29 mouse cellular contexts compared by ENCODE assay signal in the genomic region with DNA sequence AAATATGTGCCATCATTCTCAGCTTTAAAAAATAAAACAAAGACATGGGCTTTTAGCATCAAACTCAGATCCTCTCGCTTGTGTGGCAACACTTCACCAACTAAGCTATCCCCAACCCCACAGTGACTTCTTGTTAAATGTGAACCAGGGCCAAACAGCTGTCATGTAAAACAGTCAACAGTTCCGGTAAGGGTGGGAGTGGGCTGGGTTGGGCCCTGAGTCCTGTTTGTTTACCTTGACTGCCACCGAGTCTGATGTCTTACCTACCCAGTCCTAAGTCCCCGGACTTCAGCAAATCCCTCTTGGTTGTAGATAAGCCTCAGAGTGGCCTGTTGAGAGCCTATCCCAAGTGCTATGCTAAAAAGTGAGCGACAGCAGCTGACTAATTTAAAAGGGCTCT. TPM values are rescaled to one million over a fixed set of nuclear protein-coding genes. Genes with fewer than 3 reads are reported as not detected.
DNase-seq lines count a peak whose midpoint lies in the region; ATAC-seq and TF ChIP-seq lines count a peak whose summit lies in the region.
"Had no signal": no experiment of that assay in that cellular context is flagged by ENCODE, and none has a peak within 500 bp of the region (broad histone marks: within the 10 kb centered on the region; RNA-seq: fewer than 3 reads in every experiment).

No protein-coding gene starts in this region.

- H3K4me1 ChIP-seq in liver, embryonic 12.5 days: peaks cover 15% of the 10 kb centered on the region
- H3K4me1 ChIP-seq in liver, postnatal 0 days (ENCODE audit: insufficient read depth): no peaks in the 10 kb centered on the region
- no peaks in the 10 kb centered on the region for H3K4me1 ChIP-seq in midbrain, embryonic 11.5 days (ENCODE audit: control insufficient read depth, insufficient read depth, low read length)
- no peaks in the 10 kb centered on the region for H3K4me1 ChIP-seq in midbrain, embryonic 15.5 days
- H3K4me1 ChIP-seq: embryonic facial prominence, embryonic 13.5 days; forebrain, embryonic 12.5 days; forebrain, embryonic 15.5 days; heart, embryonic 12.5 days; heart, embryonic 15.5 days had no signal

- no peak for DNase-seq in liver, postnatal 0 days
- DNase-seq in midbrain, embryonic 11.5 days (ENCODE audit: low spot score, missing footprints): peak; percentile 71
- peak; percentile 55 for DNase-seq in ZHBTc4 (ENCODE audit: low read depth, low spot score)
- DNase-seq in testis, postnatal 14 days (ENCODE audit: low spot score): no peak
- no peak for DNase-seq in heart, postnatal 14 days
- DNase-seq: adrenal gland, adult 2 months; adrenal gland, postnatal 14 days; cerebellum, adult 11 months; cerebellum, adult 2 months; cerebellum, adult 9-11 months; cerebellum, postnatal 25 days; embryo, embryonic 11 days; gastrocnemius, postnatal 25 days; heart, adult 18-20 months; heart, postnatal 10 days; heart, postnatal 4 days had no signal

- no peaks in the 10 kb centered on the region for H3K9me3 ChIP-seq in liver, embryonic 12.5 days (replicated peaks)
- no peaks in the 10 kb centered on the region for H3K9me3 ChIP-seq in liver, postnatal 0 days (ENCODE audit: low read length)
- H3K9me3 ChIP-seq in midbrain, embryonic 11.5 days (ENCODE audit: control insufficient read depth, low read length): no peaks in the 10 kb centered on the region
- H3K9me3 ChIP-seq in midbrain, embryonic 15.5 days: no peaks in the 10 kb centered on the region
- H3K9me3 ChIP-seq: embryonic facial prominence, embryonic 10.5 days; embryonic facial prominence, embryonic 13.5 days; forebrain, embryonic 12.5 days; forebrain, embryonic 15.5 days; heart, embryonic 12.5 days; heart, embryonic 15.5 days had no signal

- H3K27ac ChIP-seq in liver, embryonic 12.5 days: 0 out of 2 replicates have a peak overlapping the region, but pooled peaks have one; percentile 46
- H3K27ac ChIP-seq in liver, postnatal 0 days (ENCODE audit: low read depth): no peak overlapping the region
- no peak overlapping the region for H3K27ac ChIP-seq in midbrain, embryonic 11.5 days (ENCODE audit: low read depth, low read length)
- no peak overlapping the region for H3K27ac ChIP-seq in midbrain, embryonic 15.5 days
- H3K27ac ChIP-seq: embryonic facial prominence, embryonic 10.5 days; embryonic facial prominence, embryonic 13.5 days; forebrain, embryonic 12.5 days; forebrain, embryonic 15.5 days; heart, embryonic 15.5 days; hindbrain, embryonic 14.5 days had no signal

- no peak for ATAC-seq in liver, embryonic 12.5 days
- ATAC-seq in liver, postnatal 0 days: no peak
- no peak for ATAC-seq in midbrain, embryonic 11.5 days (ENCODE audit: low FRiP score)
- no peak for ATAC-seq in midbrain, embryonic 15.5 days (replicated peaks)
- ATAC-seq: forebrain, embryonic 15.5 days had no signal

- no peak for TF ChIP-seq EP300 in liver, postnatal 0 days (IDR thresholded peaks at IDR 0.05; ENCODE audit: low read depth)

- H3K36me3 ChIP-seq in liver, embryonic 12.5 days: peaks cover 70% of the 10 kb centered on the region
- H3K36me3 ChIP-seq in liver, postnatal 0 days (replicated peaks; ENCODE audit: insufficient read depth, low read length): peaks cover 45% of the 10 kb centered on the region
- peaks cover 27% of the 10 kb centered on the region for H3K36me3 ChIP-seq in midbrain, embryonic 11.5 days (ENCODE audit: control insufficient read depth, insufficient read depth, low read length)
- peaks cover 35% of the 10 kb centered on the region for H3K36me3 ChIP-seq in midbrain, embryonic 15.5 days (replicated peaks)

- H3K4me2 ChIP-seq in liver, embryonic 12.5 days: no peak overlapping the region
- H3K4me2 ChIP-seq in liver, postnatal 0 days (ENCODE audit: low read depth, low read length): no peak overlapping the region
- no peak overlapping the region for H3K4me2 ChIP-seq in midbrain, embryonic 11.5 days
- H3K4me2 ChIP-seq in midbrain, embryonic 15.5 days: no peak overlapping the region
- H3K4me2 ChIP-seq: embryonic facial prominence, embryonic 13.5 days; forebrain, embryonic 12.5 days; forebrain, embryonic 15.5 days; heart, embryonic 12.5 days; heart, embryonic 15.5 days; hindbrain, embryonic 14.5 days had no signal

- TF ChIP-seq CTCF in liver, postnatal 0 days (IDR thresholded peaks at IDR 0.05; ENCODE audit: low read depth): no peak

- WGBS in liver, embryonic 12.5 days (ENCODE audit: insufficient replicate concordance): 86% methylated on average over 5 of the region's 5 CpGs
- 79% methylated on average over 5 of the region's 5 CpGs for WGBS in liver, postnatal 0 days (ENCODE audit: insufficient replicate concordance)
- WGBS in midbrain, embryonic 11.5 days: 87% methylated on average over 5 of the region's 5 CpGs
- WGBS in midbrain, embryonic 15.5 days: 93% methylated on average over 5 of the region's 5 CpGs

- no peak overlapping the region for H3K4me3 ChIP-seq in liver, embryonic 12.5 days
- H3K4me3 ChIP-seq in liver, postnatal 0 days (ENCODE audit: low read depth, low read length): no peak overlapping the region
- H3K4me3 ChIP-seq in midbrain, embryonic 11.5 days (ENCODE audit: low read depth, low read length): no peak overlapping the region
- H3K4me3 ChIP-seq in midbrain, embryonic 15.5 days: no peak overlapping the region
- H3K4me3 ChIP-seq: embryonic facial prominence, embryonic 10.5 days; embryonic facial prominence, embryonic 13.5 days; erythroblast, embryonic 14.5 days; forebrain, embryonic 12.5 days; forebrain, embryonic 15.5 days; heart, embryonic 12.5 days; heart, embryonic 15.5 days had no signal

- no peak overlapping the region for H3K9ac ChIP-seq in liver, embryonic 12.5 days
- no peak overlapping the region for H3K9ac ChIP-seq in liver, postnatal 0 days (replicated peaks)
- no peak overlapping the region for H3K9ac ChIP-seq in midbrain, embryonic 11.5 days (ENCODE audit: low read length)
- no peak overlapping the region for H3K9ac ChIP-seq in midbrain, embryonic 15.5 days
- H3K9ac ChIP-seq: embryonic facial prominence, embryonic 13.5 days; forebrain, embryonic 12.5 days; forebrain, embryonic 15.5 days; heart, embryonic 12.5 days; heart, embryonic 15.5 days; hindbrain, embryonic 14.5 days had no signal

- intact Hi-C loops in heart, postnatal 14 days (cut with DNase I): no loop called here

- H3K27me3 ChIP-seq in liver, embryonic 12.5 days (replicated peaks): no peaks in the 10 kb centered on the region
- no peaks in the 10 kb centered on the region for H3K27me3 ChIP-seq in liver, postnatal 0 days (ENCODE audit: insufficient read depth, low read length)
- H3K27me3 ChIP-seq in midbrain, embryonic 11.5 days (ENCODE audit: control insufficient read depth, insufficient read depth, low read length): no peaks in the 10 kb centered on the region
- H3K27me3 ChIP-seq in midbrain, embryonic 15.5 days (replicated peaks): no peaks in the 10 kb centered on the region
- H3K27me3 ChIP-seq: embryonic facial prominence, embryonic 13.5 days; forebrain, embryonic 12.5 days; forebrain, embryonic 15.5 days; heart, embryonic 12.5 days; heart, embryonic 15.5 days had no signal

RNA-seq across cellular contexts. Expression of a gene that starts 13.8 kb away (rescaled TPM):
- polyA plus RNA-seq in liver, embryonic 12.5 days (2016; fragmentation: Nextera tagmentation; extraction: Ambion mirVana): 0.58 TPM in 1 of 2 replicates, not detected in the other
- polyA plus RNA-seq in liver, postnatal 0 days (2015; fragmentation: Nextera tagmentation; extraction: Ambion mirVana): 0.65 and 1.2 TPM in 2 replicates
- not detected in 2 replicates for polyA plus RNA-seq in midbrain, embryonic 11.5 days (2014; fragmentation: Nextera tagmentation; extraction: Ambion mirVana)
- not detected in 2 replicates for polyA plus RNA-seq in midbrain, embryonic 15.5 days (2015; fragmentation: Nextera tagmentation; extraction: Ambion mirVana)
- under 1 TPM in 1 of 2 experiments, not detected in 1; 0.90 TPM for total RNA-seq in heart, postnatal 14 days (2021)
- total RNA-seq: ES-E14; gastrocnemius, adult 8-10 months; gastrocnemius, postnatal 25 days; heart, adult 18-20 months had no signal
- polyA plus RNA-seq: embryonic facial prominence, embryonic 10.5 days; embryonic facial prominence, embryonic 13.5 days; erythroblast, embryonic 14.5 days; forebrain, embryonic 12.5 days; forebrain, embryonic 15.5 days; hindbrain, embryonic 11.5 days; hindbrain, embryonic 14.5 days had no signal

RNA-seq across cellular contexts. Expression of a gene that starts 14.4 kb away (rescaled TPM):
- 185 and 192 TPM in 2 replicates for polyA plus RNA-seq in liver, embryonic 12.5 days (2016; fragmentation: Nextera tagmentation; extraction: Ambion mirVana)
- 128 and 136 TPM in 2 replicates for polyA plus RNA-seq in liver, postnatal 0 days (2015; fragmentation: Nextera tagmentation; extraction: Ambion mirVana)
- 233 and 247 TPM in 2 replicates for polyA plus RNA-seq in midbrain, embryonic 11.5 days (2014; fragmentation: Nextera tagmentation; extraction: Ambion mirVana)
- polyA plus RNA-seq in midbrain, embryonic 15.5 days (2015; fragmentation: Nextera tagmentation; extraction: Ambion mirVana): 173 and 181 TPM in 2 replicates
- 100 to 1,000 TPM; 193 to 198 TPM for total RNA-seq in heart, postnatal 14 days (2021)

RNA-seq across cellular contexts. Expression of a gene that starts 14.5 kb away (rescaled TPM):
- 48.6 and 48.7 TPM in 2 replicates for polyA plus RNA-seq in liver, embryonic 12.5 days (2016; fragmentation: Nextera tagmentation; extraction: Ambion mirVana)
- 46.6 and 49.3 TPM in 2 replicates for polyA plus RNA-seq in liver, postnatal 0 days (2015; fragmentation: Nextera tagmentation; extraction: Ambion mirVana)
- polyA plus RNA-seq in midbrain, embryonic 11.5 days (2014; fragmentation: Nextera tagmentation; extraction: Ambion mirVana): 159 and 169 TPM in 2 replicates
- polyA plus RNA-seq in midbrain, embryonic 15.5 days (2015; fragmentation: Nextera tagmentation; extraction: Ambion mirVana): 150 and 156 TPM in 2 replicates
- total RNA-seq in heart, postnatal 14 days (2021): 10 to 100 TPM; 32.9 to 37.3 TPM

RNA-seq across cellular contexts. Expression of a gene that starts 37.0 kb away (rescaled TPM):
- 53.5 and 55.7 TPM in 2 replicates for polyA plus RNA-seq in liver, embryonic 12.5 days (2016; fragmentation: Nextera tagmentation; extraction: Ambion mirVana)
- polyA plus RNA-seq in liver, postnatal 0 days (2015; fragmentation: Nextera tagmentation; extraction: Ambion mirVana): 18.2 and 19.4 TPM in 2 replicates
- polyA plus RNA-seq in midbrain, embryonic 11.5 days (2014; fragmentation: Nextera tagmentation; extraction: Ambion mirVana): 89.5 and 94.0 TPM in 2 replicates
- 110 and 121 TPM in 2 replicates for polyA plus RNA-seq in midbrain, embryonic 15.5 days (2015; fragmentation: Nextera tagmentation; extraction: Ambion mirVana)
- total RNA-seq in heart, postnatal 14 days (2021): 10 to 100 TPM; 24.7 to 25.4 TPM

Comparison
In these comparisons a context has a peak if more than half of its experiments do, and no peak if none do; other contexts are left out.
1. DNase-seq: peak in midbrain, embryonic 11.5 days (single experiment) and ZHBTc4 (single experiment); none in liver, postnatal 0 days (single experiment), testis, postnatal 14 days (single experiment) and heart, postnatal 14 days (0 of 2).